Mouse (Mus musculus) kidney, postnatal 4 days (tissue): Measurements from ENCODE around the gene Rnf149.
A peak's percentile ranks its signal among the peaks of the same experiment; 100 is the strongest.

Source experiments
- DNase-seq, 2 experiments: peaks; one replicate each; pipeline ENCODE4 v3.0.0; 2021; ENCODE audit warnings: mixed read lengths in 2 of 2

Rnf149 gene

DNA sequence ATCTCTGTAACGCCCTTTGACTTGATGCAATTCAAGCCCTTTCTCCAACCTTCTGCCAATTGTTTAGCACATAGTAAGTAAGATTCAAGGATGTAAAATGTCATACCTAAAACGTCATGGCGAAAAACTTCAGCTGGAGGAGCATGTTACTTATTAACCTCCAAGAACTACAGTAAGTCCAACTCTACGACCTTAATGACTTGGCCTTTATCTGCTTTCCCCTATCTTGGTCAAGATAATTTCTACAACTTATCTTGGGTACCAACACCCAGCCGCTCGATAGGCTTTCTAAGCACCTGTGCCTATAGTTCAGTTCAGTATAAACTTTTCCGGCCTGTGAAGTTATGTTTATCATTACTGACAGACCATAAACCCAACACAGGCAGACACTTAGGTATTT lies 3.3 kb downstream of the Rnf149 start:
- DNase-seq: no peak

GRCm38 (mm10) chr1:39571653-39572052 lies 5.6 kb downstream of the Rnf149 start:
- no peak for DNase-seq

- no peak for DNase-seq
These were observed 9.1 kb downstream of the Rnf149 start for GRCm38 (mm10) chr1:39568079-39568478.

- DNase-seq: no peak
These were observed 12.6 kb downstream of the Rnf149 start for GRCm38 (mm10) chr1:39564603-39565002.

DNA sequence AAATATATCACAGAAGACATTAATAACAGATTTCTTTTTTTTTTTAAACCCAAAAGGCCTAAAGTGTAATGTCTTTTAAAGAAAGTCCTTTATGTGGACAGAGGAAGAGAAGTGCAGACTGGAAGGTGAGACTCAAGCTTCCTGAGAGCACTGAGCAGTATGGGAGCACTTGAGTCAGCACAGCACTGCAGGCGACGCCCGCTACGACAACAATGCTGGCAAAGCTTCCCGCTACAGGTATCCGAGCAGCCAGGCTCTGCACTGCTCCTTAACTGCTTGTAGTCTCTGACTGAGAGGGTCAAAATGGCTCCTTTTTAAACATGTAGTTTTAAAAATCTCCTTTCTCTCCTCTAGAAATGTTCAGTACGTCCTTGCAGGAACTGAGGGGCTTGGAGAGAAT lies 14.0 kb downstream of the Rnf149 start:
- DNase-seq: no peak

GRCm38 (mm10) chr1:39561920-39562319 lies 15.3 kb downstream of the Rnf149 start:
- no peak for DNase-seq

GRCm38 (mm10) chr1:39559009-39559408 lies 18.2 kb downstream of the Rnf149 start:
- DNase-seq: no peak

- no peak for DNase-seq
These were observed 21.4 kb downstream of the Rnf149 start for GRCm38 (mm10) chr1:39555556-39556415.

GRCm38 (mm10) chr1:39549831-39550230 lies 27.4 kb downstream of the Rnf149 start:
- peak; percentile 48 to 62 for DNase-seq

DNA sequence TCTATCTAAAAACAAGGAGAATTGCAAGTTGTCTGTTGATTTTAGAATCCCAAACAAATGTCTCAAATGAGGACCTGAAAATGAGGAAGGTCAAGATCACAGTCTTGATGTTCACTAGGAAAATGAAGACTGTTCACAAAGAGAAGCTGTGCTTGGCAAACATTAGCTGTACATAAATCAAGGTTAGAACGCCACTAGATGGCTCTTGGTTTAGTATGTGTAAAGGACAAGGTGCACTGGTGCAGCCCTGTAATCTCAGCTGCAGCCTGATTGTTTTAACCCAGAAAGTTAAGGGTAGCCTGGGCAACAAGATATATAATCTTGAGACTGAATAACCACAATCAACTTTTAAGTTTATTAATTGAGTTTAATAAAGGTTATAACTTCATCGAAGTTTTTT lies 30.0 kb downstream of the Rnf149 start:
- no peak for DNase-seq

DNA sequence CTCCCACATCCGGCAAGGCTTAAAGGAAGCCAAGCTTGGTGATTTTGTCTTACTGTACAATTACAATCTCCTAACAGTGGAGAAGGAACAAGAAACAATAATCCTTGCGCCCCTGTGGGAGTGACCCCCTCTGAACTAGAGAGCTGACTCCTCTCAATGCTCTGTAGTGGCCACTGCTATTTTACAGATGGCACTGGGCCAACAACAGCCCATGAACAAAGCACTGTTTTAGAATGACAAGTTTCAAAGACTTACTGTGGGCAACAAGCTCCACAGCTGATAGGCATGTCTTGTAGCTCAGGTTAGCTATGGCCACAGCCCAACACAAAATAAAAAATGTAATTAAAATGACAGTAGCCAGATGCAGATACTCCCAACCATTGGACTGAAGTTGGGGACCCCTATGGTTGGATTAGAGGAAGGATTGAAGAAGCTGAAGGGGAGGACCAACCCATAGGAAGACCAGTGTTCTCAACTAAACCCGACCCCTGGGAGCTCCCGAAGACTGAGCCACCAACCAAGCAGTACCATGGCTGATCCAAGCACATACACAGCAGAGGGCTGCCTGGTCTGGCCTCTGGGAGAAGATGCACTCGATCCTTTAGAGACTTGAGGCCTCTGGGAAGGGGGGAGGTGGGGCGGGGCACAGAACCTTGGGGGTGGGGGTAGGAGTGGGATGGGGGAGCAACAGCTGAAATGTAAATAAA lies 30.9 kb downstream of the Rnf149 start:
- DNase-seq: no peak

GRCm38 (mm10) chr1:39545589-39545988 lies 31.6 kb downstream of the Rnf149 start:
- DNase-seq: no peak

DNA sequence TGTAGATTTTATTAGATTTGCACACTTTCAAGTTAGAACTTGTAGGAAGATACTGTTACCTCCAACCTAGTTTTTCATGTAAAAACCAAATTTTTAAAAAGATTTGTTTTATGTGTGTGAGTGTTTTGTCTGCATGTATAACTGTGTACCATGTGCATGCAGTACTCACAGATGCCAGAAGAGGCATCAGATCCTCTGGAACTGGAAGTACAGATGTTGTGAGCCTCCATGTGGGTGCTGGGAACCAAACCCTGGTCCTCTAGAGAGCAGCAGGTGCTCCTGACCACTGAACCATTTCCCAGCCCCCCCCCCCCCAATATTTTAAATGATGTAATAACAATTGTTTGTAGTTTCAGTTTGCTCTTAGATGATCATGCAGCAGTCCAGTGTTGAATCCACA lies 36.6 kb downstream of the Rnf149 start:
- DNase-seq: no peak

GRCm38 (mm10) chr1:39537631-39538380 lies 39.4 kb downstream of the Rnf149 start:
- no peak for DNase-seq

GRCm38 (mm10) chr1:39536701-39537100 lies 40.5 kb downstream of the Rnf149 start:
- no peak for DNase-seq

GRCm38 (mm10) chr1:39535515-39536311 lies 41.5 kb downstream of the Rnf149 start:
- DNase-seq: peak; percentile 99

DNA sequence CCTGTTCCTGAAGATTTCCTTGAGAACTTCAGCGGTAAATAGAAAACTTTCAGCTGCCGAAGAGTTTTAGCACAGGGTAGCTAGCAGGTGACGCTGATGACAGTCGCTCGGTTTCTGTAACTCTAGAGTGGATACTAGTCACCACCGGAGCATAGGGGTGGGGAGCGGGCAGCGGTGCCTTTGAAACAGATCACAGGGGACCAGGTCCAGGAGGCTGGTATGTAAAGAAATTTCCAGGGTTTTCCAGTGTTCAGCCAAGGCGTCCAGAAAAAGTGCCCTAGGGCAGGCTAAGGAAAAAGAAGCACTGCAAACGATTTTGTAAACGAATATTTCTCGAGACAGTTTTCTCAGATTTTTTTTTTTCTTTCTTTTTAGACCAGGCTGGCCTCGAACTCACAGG lies 42.4 kb downstream of the Rnf149 start, which contains the start of gene Cnot11:
Gene Cnot11, plus strand, starts transcription at position 162 of the 400 bp plus-strand sequence.
- no peak for DNase-seq

GRCm38 (mm10) chr1:39533917-39534316 lies 43.3 kb downstream of the Rnf149 start:
- DNase-seq: no peak

GRCm38 (mm10) chr1:39531036-39531435 lies 46.2 kb downstream of the Rnf149 start:
- DNase-seq: no peak

GRCm38 (mm10) chr1:39530258-39530943 lies 46.8 kb downstream of the Rnf149 start:
- peak; percentile 82 to 83 for DNase-seq

DNA sequence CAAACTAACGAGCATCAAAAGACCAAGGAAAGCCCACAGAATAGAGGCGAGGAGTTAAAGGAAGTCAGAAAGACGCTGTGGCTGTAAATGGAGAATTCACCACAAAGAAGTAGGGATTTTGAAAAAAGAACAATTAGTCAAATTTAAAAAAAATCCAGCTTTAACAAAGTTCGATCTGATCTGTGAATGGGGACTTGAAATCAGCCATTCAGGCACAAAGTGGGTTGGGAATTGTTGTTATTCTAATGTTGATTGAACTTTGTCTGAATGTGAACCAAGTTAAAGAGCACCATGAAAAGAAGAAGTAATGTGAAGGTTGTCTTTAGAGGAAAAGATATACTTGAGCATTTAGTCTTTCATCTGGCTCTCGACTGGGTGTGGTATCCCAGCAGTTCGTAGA lies 48.9 kb downstream of the Rnf149 start:
- no peak for DNase-seq

GRCm38 (mm10) chr1:39527432-39527831 lies 49.8 kb downstream of the Rnf149 start:
- peak; percentile 89 to 90 for DNase-seq
